Mouse (Mus musculus) forebrain, embryonic 14.5 days (tissue): Measurements from ENCODE around the gene Sipa1l3. TPM values are rescaled to one million over a fixed set of nuclear protein-coding genes. Genes with fewer than 3 reads are reported as not detected.

Experiments used
- ATAC-seq: fragments of 200-750 bp; cut with Nextera tagmentation; 2 replicates; pipeline ENCODE4 v1.8.0; 2017; ENCODE audit warnings: mild to moderate bottlenecking, moderate library complexity
- DNase-seq: peaks from one replicate; pipeline ENCODE4 v3.0.0-alpha.2; 2015; ENCODE audit warnings: low spot score
- H3K27ac ChIP-seq: fragments of 300-500 bp; sonication (generic); 2 replicates; pipeline ENCODE4 v1.5.1; 2014; ENCODE audit warnings: low read depth, mild to moderate bottlenecking, control low read depth, low read length, moderate library complexity
- H3K27me3 ChIP-seq: fragments of 300-500 bp; sonication (generic); replicated peaks from 2 replicates; pipeline ENCODE4 v1.6.1; 2014; ENCODE audit warnings: low read length, control low read depth, mixed read lengths; ENCODE audit not compliant: control insufficient read depth, insufficient read depth
- H3K36me3 ChIP-seq: fragments of 300-500 bp; sonication (generic); 2 replicates; pipeline ENCODE4 v1.6.1; 2014; ENCODE audit warnings: low read length, control low read depth; ENCODE audit not compliant: control insufficient read depth, insufficient read depth
- H3K4me1 ChIP-seq: fragments of 300-500 bp; sonication (generic); 2 replicates; pipeline ENCODE4 v1.6.1; 2014; ENCODE audit warnings: antibody characterized with exemption, low read length, control low read depth; ENCODE audit not compliant: control insufficient read depth, insufficient read depth
- H3K4me2 ChIP-seq: fragments of 300-500 bp; sonication (generic); 2 replicates; pipeline ENCODE4 v1.6.1; 2014; ENCODE audit warnings: mild to moderate bottlenecking, control low read depth, low read length
- H3K4me3 ChIP-seq: fragments of 300-500 bp; sonication (generic); 2 replicates; pipeline ENCODE4 v1.5.1; 2014; ENCODE audit warnings: low read depth, low read length, control low read depth
- H3K9ac ChIP-seq: fragments of 300-500 bp; sonication (generic); 2 replicates; pipeline ENCODE4 v1.6.1; 2014; ENCODE audit warnings: mild to moderate bottlenecking, low read length, control low read depth, moderate library complexity
- H3K9me3 ChIP-seq: fragments of 300-500 bp; sonication (generic); replicated peaks from 2 replicates; pipeline ENCODE4 v1.6.1; 2016; ENCODE audit warnings: low read length, control low read depth, mixed read lengths; ENCODE audit not compliant: control insufficient read depth
- WGBS: fragments of 180-500 bp; shearing (Covaris S2); extraction: QIAGEN DNeasy Blood & Tissue Kit; methylation state at CpG from one replicate; pipeline ENCODE4 v1.1.7; 2014; 5-methylcytosine and 5-hydroxymethylcytosine counted together
- polyA plus RNA-seq: library from polyadenylated mRNA; unstranded; fragments of >200 nt; fragmentation: Nextera tagmentation; extraction: Ambion mirVana; gene quantifications from 2 replicates; pipeline ENCODE4 v1.2.1, GENCODE M21; 2014

Sipa1l3 gene
- polyA plus RNA-seq, 1 experiment from 2014 or later = 6.2 TPM

GRCm38 (mm10) chr7:29283876-29284275 is 234.6 kb downstream of the Sipa1l3 start:
- peaks cover 8% of the 10 kb centered on the region; the same call in 1 of the 2 replicates for H3K4me1 ChIP-seq
- no peak overlapping the region for H3K27ac ChIP-seq
- peaks cover 13% of the 10 kb centered on the region for H3K27me3 ChIP-seq
- DNase-seq = no peak
- no peak overlapping the region for H3K4me3 ChIP-seq
- no peak overlapping the region for H3K9ac ChIP-seq
- no peaks in the 10 kb centered on the region for H3K9me3 ChIP-seq
- WGBS = 83% methylated on average over 4 of the region's 4 CpGs
- no peak for ATAC-seq
- H3K4me2 ChIP-seq = no peak overlapping the region
- H3K36me3 ChIP-seq = no peaks in the 10 kb centered on the region

GRCm38 (mm10) chr7:29282074-29282554 is 236.3 kb downstream of the Sipa1l3 start:
- H3K9me3 ChIP-seq = no peaks in the 10 kb centered on the region
- H3K4me1 ChIP-seq = peaks cover 8% of the 10 kb centered on the region; the same call in 1 of the 2 replicates
- no peaks in the 10 kb centered on the region for H3K36me3 ChIP-seq
- peak overlapping the region; percentile 65 for H3K9ac ChIP-seq
- H3K27me3 ChIP-seq = peaks cover 13% of the 10 kb centered on the region
- H3K4me2 ChIP-seq = peak overlapping the region; percentile 99
- H3K27ac ChIP-seq = no peak overlapping the region
- WGBS = 11% methylated on average over 21 of the region's 21 CpGs
- no peak for DNase-seq
- H3K4me3 ChIP-seq = peak overlapping the region; percentile 51
- ATAC-seq = no peak; the same call in 1 of the 2 replicates

- DNase-seq = peak; percentile 42
- WGBS = under 1% methylated on average over 80 of the region's 80 CpGs
- peak within 1 kb of the TSS; percentile 51 for H3K4me3 ChIP-seq
- ATAC-seq = peak; percentile 80
- peaks cover 8% of the 10 kb centered on the region; the same call in 1 of the 2 replicates for H3K4me1 ChIP-seq
- H3K27ac ChIP-seq = no peak within 1 kb of the TSS
- no peaks in the 10 kb centered on the region for H3K9me3 ChIP-seq
- H3K27me3 ChIP-seq = peaks cover 13% of the 10 kb centered on the region
- H3K9ac ChIP-seq = peak within 1 kb of the TSS; percentile 65
- H3K4me2 ChIP-seq = peak within 1 kb of the TSS; percentile 99
- H3K36me3 ChIP-seq = no peaks in the 10 kb centered on the region
These were observed 237.0 kb downstream of the Sipa1l3 start, which contains the start of gene Spint2 for GRCm38 (mm10) chr7:29281201-29282073. Spint2 (minus strand) TSS chr7:29281912.

GRCm38 (mm10) chr7:29280801-29281200 is 237.6 kb downstream of the Sipa1l3 start:
- H3K9ac ChIP-seq = peak overlapping the region; percentile 65
- peaks cover 13% of the 10 kb centered on the region for H3K27me3 ChIP-seq
- H3K36me3 ChIP-seq = no peaks in the 10 kb centered on the region
- H3K9me3 ChIP-seq = no peaks in the 10 kb centered on the region
- peaks cover 8% of the 10 kb centered on the region; the same call in 1 of the 2 replicates for H3K4me1 ChIP-seq
- WGBS = 7% methylated on average over 13 of the region's 13 CpGs
- peak overlapping the region; percentile 51 for H3K4me3 ChIP-seq
- no peak overlapping the region for H3K27ac ChIP-seq
- peak overlapping the region; percentile 99 for H3K4me2 ChIP-seq
- 0 out of 2 replicates have a peak, but pooled peaks have one; percentile 12 for ATAC-seq
- DNase-seq = no peak

GRCm38 (mm10) chr7:29279924-29280323 is 238.5 kb downstream of the Sipa1l3 start:
- H3K4me1 ChIP-seq = peaks cover 8% of the 10 kb centered on the region; the same call in 1 of the 2 replicates
- no peak for ATAC-seq

GRCm38 (mm10) chr7:29279261-29279660 is 239.2 kb downstream of the Sipa1l3 start:
- peaks cover 8% of the 10 kb centered on the region; the same call in 1 of the 2 replicates for H3K4me1 ChIP-seq
- no peak overlapping the region for H3K27ac ChIP-seq
- no peaks in the 10 kb centered on the region for H3K9me3 ChIP-seq
- DNase-seq (no peak), ATAC-seq (no peak)
- no peak overlapping the region for H3K4me2 ChIP-seq
- H3K36me3 ChIP-seq = no peaks in the 10 kb centered on the region
- H3K27me3 ChIP-seq = peaks cover 13% of the 10 kb centered on the region
- H3K4me3 ChIP-seq = no peak overlapping the region
- no peak overlapping the region for H3K9ac ChIP-seq

More at GRCm38 (mm10) chr7:29279924-29280323, 238.5 kb downstream of the Sipa1l3 start:
- no peak overlapping the region for H3K4me2 ChIP-seq
- 92% methylated on average over 8 of the region's 8 CpGs for WGBS
- H3K27me3 ChIP-seq = peaks cover 13% of the 10 kb centered on the region
- H3K9ac ChIP-seq = no peak overlapping the region
- no peak overlapping the region for H3K4me3 ChIP-seq
- no peaks in the 10 kb centered on the region for H3K36me3 ChIP-seq
- DNase-seq = no peak
- no peak overlapping the region for H3K27ac ChIP-seq
- H3K9me3 ChIP-seq = no peaks in the 10 kb centered on the region

- 88% methylated on average over 4 of the region's 4 CpGs for WGBS
- DNase-seq (no peak), ATAC-seq (no peak)
- Histone ChIP-seq H3K36me3 (no peaks in the 10 kb centered on the region), H3K27ac (no peak overlapping the region), H3K9ac (no peak overlapping the region), H3K4me3 (no peak overlapping the region), H3K4me2 (no peak overlapping the region), H3K9me3 (no peaks in the 10 kb centered on the region), H3K27me3 (peaks cover 10% of the 10 kb centered on the region), H3K4me1 (peaks cover 8% of the 10 kb centered on the region; the same call in 1 of the 2 replicates)
These were observed 240.9 kb downstream of the Sipa1l3 start for GRCm38 (mm10) chr7:29277510-29277909.

GRCm38 (mm10) chr7:29276715-29277114 is 241.7 kb downstream of the Sipa1l3 start:
- H3K4me2 ChIP-seq = no peak overlapping the region
- H3K9me3 ChIP-seq = no peaks in the 10 kb centered on the region
- no peak overlapping the region for H3K9ac ChIP-seq
- no peak overlapping the region for H3K27ac ChIP-seq
- peaks cover 5% of the 10 kb centered on the region; the same call in 1 of the 2 replicates for H3K4me1 ChIP-seq
- no peak overlapping the region for H3K4me3 ChIP-seq
- ATAC-seq = no peak
- peaks cover 2% of the 10 kb centered on the region for H3K27me3 ChIP-seq
- 68% methylated on average over 5 of the region's 5 CpGs for WGBS
- no peaks in the 10 kb centered on the region for H3K36me3 ChIP-seq
- no peak for DNase-seq
